Mouse (Mus musculus): ENCODE results near the gene Kcnk2.
"Not testable (repeated sequence)": the region's sequence is repeated elsewhere in the genome, so short reads cannot be mapped to it uniquely, and the experiment has no call there.

Gene Kcnk2

DNA sequence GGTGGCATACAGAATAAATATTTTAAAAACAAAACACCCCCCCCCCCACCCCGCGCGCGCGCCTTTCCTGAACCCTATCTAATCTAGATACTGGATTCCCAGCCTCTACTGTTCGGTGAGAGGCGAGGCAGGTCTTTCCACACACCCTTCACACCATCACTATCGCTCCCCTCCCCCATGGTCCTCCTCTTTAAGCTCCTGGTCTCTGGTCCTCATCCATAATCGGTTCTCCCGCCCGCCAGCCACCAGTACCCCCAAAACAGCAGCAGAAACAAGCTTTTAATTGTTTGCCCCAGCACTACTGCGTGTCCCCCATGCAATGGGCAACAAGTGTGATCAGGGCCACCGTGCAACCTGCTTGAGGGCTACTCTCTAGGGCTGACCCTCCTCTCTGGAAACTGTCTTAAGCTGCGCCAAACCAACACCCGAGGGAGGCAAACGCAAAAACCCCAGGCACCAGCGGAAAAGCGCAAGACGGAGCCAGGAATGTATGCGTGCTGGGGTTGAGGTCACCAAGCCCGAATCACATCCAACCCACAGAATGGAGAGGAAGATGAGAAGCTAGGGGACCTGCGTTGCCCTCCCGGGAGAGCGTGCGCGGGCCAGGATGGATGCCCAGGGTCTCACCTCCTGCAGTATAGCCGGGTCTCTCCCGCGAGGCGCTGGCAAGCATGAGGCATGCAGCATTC lies 59.5 kb downstream of the Kcnk2 start:
- DNase-seq = peak in 1 of 2 experiments; percentile 6

DNA sequence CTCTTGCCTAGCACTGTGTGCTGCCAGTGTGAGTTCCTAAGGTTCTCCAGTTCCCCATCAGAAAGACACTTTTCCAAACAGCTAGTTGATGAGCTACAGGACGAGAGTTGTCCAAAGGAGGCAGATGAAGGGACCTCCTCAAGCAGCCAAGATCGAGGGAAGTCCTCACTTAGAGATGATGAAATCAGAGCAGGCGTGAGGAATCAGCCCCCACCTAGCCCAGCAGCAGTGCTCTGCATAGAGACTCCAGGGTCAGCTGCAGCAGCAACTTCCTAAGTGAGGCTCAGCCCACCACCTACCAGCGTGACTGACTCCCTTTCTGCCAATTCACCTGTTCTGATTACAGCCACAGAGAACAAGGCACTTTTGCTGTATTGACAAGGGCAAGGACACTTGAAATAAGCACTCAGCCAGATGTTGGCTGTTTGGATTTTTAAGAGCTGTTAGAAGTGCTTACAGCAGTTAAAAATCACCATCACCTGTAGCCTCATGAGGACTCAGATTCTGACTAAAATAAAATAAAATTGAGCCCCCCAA lies 60.6 kb downstream of the Kcnk2 start:
- DNase-seq = no peak

DNA sequence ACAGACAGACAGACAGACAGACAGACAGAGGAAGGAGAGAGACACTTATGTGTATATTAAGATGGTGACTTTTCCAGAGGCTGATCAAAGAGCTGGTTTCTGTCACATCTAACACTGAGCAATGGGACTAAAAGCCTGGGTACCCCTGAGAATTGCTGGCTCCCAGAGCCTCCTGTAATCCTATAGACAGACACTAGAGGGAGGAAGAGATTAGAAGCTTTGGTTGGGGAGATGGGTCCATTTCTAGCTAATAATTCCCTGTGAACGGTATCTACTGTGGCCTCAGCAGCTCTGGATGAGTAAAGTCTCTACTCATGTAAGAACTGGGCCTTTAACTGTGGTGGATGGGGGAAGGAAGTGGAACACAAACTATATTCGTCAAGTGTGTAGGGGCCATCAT lies 86.2 kb downstream of the Kcnk2 start:
- no peak for DNase-seq

DNA sequence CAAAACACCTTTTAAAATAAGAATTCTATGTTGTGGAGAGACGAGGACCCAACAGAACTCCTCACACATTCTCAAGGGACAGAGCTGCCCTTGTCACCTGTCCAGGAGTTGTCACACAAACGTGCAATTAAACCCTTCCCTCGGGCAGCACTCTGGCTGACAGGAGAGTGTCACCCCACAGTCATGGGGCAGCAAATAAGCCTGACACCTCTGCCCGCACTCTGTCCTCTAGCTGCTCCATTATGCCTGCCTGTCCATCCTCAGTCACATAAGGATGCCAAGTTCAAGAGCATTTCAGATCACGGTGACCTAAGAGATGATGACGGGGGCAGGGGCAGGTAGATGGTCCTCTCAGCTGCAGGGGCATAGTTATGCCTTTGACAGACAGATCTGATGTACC lies 87.6 kb downstream of the Kcnk2 start:
- DNase-seq = no peak

DNA sequence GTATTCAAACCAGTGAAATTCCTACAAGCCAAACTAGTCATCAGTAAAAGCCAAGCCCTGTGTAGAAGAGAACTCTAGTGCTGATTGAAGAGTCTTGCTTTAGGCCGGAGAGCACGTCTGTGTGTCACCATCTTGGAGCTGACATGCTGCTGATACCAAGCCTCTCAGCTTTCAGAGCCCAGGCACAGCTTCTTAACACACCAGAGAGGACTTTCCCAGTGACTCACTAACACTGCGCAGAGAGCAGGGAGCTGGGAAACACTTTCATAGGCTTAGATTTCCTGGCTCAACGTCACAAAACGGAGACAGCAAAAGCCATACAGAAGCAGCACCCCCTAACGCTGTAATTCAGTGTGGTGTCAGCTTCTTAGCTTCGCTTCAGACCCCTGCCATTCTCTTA lies 88.3 kb downstream of the Kcnk2 start:
- no peak for DNase-seq

DNA sequence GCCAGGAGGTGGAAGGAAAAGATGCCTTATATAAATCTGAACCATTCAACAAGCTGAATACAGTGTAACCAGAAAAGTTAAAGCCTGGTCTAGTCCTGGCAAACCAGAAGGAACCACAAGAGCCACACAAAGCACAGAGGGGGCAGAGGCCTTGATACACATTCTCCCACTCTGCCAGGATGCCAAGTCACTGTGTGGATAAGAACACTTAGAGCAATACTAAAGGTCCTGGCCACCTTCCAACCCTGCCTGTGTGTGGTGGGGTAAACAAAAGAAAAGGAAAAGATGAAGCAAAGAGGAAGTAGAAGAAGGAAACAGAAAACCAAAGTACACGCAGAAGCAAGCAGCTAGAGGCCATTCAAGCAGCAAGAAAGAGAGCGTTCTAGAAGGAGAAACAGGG lies 91.9 kb downstream of the Kcnk2 start:
- DNase-seq = no peak

DNA sequence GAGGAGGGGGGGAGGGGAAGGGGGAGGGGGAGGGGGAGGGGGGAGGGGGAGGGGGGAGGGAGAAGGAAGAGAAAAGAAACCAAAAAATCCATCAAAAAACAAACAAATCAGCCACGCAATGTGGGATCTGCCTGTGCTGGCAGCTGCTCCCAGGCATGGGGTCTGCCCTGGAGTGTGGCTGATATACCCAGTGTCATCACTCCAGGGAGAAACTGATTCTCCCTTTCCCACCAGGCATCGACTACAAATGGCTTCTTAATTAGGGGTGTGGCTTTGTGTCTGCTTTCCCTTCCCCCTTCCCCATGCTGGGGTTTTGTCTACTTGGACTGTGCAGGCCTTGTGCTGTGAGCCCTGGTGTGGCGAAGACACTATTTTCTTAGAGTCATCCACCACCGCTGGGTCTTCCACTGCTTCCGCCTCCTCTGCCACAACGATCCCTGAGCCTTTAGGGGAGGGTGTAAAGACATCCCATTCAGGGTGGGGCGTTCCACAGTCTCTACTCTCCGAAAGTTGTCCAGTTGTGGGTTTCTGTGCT lies 97.0 kb downstream of the Kcnk2 start:
- DNase-seq = no peak

DNA sequence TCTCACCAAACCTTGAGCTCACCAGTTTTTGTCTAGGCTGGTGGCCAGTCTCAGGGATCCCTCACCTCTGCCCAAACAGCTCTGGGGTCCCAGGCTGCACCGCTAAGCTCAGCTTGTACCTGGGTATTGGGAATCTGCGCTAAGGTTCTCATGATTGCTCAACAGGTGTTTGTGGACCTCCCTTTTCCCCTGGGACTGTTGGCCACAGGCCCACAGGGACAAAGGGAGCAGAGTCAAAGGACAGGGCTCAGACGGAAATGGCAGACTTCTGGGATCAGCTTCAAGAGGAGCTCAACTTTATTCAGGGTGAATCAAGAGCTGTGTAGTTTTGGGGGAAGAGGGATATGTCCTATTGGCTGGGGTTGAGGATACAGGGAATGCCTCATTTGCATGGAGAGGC lies 99.1 kb downstream of the Kcnk2 start:
- DNase-seq = no peak

DNA sequence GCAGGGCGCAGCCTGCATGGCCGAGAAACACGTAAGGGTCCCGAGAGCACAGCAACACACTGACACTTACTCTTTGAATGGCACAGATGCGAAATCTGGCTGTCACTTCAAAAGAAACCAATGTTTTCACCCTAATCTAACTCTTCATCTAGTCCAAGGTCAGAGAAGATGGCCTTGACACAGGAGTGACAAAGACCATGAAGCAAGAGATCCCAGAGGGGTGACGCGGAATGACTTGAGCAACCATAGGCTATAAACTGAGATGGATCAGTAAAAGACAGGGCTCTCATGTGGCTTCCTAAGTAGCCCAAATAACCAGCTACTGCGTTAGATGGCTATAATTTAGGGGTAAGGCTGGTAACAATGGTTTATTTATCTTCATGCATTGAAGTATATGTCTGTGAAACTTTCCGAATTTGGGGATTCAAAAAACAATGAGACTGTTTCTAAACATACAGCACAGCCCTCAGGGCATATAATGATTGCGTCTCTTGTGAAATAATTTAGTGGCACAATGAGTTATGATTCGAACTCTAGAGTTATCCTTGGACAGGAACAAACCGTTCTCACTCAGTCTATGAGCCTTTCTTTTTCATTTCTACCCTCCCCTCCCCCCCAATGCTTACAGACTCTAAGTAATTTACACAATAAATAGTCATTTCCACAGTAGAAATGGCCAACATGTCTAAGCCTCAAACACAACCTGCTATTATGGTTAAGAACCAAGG lies 108.2 kb downstream of the Kcnk2 start:
- no peak for DNase-seq

DNA sequence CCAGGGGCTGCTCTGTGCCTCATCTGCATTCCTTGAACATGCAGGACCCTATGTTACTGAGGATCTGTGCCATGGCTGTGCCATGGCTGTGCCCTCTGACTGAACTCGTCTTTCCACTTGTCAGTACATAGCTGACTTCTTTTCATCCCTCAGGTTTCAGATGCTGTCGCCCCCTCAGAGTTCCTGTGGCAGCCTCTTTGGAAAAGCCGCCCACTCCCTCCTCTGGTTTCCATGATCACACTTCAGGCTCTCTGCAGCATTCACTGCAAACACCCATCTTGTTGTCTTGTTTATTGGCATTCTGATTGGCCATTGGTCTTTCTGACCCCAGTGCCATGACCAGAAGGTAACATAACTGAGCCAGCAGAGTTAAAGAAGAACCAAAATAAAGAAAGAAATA lies 111.2 kb downstream of the Kcnk2 start:
- DNase-seq = no peak

DNA sequence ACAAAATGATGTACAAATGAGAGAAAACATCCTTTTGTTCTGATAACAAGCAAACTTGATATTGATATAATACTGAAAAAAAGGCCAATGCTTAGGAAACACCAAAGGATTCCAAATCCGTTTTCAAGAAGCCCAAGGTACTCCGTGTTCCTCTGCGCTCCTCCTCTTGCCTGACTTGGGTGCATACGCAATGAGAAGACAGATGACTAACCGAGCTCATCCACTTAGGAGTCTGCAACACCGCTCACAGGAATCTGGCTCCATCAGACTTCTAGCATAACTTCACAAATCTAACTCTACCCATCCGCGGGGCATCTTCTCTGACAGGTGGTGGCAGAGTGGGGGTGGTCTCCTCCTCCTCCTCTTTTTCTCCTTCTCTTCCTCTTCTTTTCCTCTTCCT lies 113.1 kb downstream of the Kcnk2 start:
- no peak for DNase-seq

DNA sequence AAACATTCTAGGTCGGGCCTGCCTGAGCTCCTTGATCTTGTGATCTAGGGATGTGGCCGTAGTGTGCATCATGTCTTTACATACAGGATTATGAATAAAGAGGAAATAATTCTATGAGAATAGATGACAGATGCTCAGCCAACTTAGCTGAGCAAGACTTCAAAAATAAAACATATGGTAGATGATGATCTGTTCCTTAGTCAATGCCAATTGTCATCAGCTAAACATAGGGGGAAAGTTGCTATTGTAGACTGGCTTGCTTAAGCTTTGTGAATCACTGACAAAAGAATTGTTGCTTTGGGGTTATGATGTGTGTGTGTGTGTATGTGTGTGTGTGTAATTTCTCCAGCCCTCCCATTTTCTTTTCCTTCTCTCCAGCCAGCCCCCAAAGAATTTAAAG lies 129.8 kb downstream of the Kcnk2 start:
- DNase-seq = no peak

DNA sequence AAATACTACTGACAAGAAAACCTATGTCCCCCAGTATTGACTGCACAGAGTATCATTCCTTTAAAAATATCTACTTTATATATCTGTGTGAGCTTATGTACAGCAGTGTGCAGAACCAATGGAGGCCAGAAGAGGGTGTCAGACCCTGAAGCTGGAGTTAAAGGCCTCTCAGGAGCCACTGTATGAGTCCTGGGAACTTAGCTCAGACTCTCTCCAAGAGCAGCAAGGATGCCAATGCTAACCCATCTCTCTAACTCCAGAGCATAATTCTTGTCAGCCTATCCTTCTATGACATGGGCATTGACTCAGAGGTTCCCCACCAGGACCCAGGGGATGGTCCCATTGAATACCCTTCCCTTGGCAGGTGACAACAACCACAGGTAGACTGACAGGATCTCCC lies 148.4 kb downstream of the Kcnk2 start:
- no peak for DNase-seq

DNA sequence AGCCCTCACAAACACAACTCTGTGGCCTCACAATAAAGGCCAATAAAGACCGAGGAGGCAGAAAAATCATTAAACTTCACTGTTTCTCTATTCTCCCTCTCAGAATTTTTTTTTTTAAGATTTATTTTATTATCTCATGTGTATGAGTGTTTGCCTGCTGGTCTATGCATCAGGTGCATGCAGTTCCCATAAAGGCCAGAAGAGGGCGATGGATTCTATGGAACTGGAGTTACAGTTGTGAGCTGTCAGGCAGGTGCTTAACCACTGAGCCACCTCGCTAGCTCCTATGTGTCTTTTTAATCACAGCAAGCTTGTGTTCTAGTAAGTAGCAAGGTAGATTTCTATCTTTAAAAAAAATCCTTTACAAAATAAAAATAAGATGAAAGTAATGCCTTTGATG lies 148.9 kb downstream of the Kcnk2 start:
- no peak for DNase-seq

DNA sequence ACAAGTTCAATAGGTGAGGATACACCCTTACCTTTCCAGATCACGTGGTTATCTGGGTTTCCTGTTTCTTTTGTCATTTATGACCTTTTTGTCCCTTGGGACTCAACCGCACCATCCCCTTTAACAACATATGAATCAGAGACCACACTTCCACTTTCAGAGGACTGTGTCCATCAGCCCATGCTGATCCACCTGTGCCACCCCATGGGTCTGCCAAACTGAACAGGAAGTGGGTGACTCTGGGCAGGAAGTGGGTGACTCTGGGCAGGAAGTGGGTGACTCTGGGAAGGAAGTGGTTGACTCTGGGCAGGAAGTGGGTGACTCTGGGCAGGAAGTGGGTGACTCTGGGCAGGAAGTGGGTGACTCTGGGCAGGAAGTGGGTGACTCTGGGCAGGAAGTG lies 158.9 kb downstream of the Kcnk2 start:
- not testable (repeated sequence) for DNase-seq

DNA sequence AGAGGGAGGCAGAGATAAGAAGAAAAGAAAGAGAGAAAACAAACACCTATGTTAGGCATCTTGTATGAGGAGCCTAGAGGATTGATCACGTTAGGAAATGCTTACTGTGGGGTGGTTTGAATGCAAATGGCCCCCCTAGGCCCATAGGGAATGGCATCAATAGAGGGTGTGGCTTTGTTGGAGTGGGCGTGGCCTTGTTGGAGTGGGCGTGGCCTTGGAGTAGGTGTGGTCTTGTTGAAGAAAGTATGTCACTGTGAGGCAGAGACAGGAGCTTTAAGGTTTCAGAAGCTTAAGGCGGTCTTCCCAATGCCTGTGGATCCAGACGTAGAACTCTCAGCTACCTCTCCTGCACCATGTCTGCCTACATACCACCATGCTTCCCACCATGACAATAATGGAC lies 166.8 kb downstream of the Kcnk2 start:
- DNase-seq = no peak

DNA sequence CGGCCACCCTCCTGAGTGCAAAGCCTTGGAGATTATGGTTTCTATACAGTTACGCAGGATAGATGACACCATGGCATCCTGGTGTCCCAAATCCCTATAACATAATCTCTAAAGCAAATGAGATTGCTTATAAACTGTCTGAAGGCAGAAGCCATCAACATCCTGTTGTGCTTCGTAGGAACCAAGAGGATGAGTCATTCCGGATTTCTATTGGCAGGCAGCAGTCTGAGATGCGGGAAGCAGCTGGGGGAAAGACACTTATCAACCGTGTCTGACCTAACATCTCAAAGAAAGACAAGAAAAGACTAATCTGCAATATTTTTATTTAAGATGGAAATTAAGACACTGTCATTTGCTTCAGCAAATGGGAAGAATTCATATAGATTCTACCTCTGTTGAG lies 169.2 kb downstream of the Kcnk2 start:
- DNase-seq = no peak

DNA sequence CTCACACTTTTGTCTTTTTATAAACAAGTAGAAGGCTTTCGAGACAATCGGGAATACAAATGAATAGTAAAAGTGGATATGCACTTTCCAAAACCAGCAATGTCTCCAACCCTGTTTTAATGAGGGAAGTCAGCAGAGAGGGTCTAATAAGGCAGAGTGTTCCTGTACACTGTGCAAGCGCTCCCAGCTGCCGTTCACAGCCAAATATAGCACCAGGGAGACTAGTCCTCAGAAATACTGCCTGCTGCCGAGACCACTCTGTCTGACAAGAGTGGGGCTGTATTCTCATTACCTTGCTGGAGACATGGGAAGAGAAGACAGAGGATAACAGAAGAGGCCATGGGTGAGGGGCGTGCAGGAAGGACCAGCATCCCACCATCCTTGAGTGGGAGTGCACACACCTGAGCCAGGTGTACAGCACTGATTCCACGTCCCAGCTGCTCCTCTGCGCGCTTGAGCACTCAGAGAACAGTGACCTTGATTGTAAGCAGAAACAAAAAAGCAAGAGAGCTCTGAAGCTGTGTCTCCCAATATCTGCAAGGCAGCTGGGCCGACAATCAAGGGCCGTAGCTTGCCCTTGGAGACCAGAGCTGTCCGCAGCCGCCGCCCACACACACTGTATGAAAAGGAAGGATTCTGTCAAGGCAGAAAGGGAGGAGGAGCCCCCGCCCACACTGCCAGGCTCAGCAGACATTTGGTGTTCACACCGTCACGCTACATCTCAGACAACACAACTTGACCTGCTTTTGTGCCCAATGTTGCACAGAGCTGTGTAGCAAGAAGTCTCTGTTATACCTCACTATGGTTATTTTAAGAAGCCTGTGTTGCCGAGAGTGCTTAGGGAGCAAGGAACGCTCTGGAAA lies 173.6 kb downstream of the Kcnk2 start:
- DNase-seq = peak in 1 of 2 experiments; percentile 8

DNA sequence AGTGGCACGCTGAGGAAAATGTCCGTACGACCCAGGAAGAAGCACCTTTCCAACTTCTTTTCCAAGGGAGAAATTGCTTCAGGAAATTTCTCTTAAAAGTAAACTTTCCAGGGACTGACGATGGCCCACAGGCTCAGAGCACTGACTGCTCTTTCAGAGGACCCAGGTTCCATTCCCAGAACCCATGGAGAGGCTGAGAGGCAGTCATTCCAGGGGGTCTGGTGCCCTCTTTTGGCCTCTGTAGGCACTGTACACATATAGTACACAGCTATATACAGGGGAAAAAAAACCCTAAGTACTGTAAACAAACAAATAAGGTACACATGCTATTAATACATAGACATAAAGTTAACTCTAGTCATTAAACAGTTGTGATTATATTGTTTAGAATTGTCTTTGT lies 174.6 kb downstream of the Kcnk2 start:
- DNase-seq = no peak

DNA sequence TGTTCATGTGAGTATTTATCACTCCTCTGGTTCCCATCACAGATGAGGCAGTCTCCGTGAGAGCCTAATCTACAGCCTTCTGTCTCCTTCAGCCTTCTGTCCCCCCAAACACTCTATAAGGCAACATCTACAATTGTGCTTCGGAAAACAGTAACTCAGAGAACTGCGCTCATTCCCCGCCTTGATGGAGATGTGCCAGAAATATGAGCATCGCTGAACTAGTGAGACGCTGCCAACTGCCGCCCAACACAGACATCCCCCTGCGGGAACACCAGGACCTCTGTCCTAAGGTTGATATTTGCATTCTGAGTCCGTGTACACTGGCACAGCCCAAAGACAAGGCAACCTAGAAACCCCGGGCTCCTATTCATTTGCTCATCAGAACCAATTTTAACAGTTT lies 183.0 kb downstream of the Kcnk2 start:
- peak; percentile 6 to 19 for DNase-seq

DNA sequence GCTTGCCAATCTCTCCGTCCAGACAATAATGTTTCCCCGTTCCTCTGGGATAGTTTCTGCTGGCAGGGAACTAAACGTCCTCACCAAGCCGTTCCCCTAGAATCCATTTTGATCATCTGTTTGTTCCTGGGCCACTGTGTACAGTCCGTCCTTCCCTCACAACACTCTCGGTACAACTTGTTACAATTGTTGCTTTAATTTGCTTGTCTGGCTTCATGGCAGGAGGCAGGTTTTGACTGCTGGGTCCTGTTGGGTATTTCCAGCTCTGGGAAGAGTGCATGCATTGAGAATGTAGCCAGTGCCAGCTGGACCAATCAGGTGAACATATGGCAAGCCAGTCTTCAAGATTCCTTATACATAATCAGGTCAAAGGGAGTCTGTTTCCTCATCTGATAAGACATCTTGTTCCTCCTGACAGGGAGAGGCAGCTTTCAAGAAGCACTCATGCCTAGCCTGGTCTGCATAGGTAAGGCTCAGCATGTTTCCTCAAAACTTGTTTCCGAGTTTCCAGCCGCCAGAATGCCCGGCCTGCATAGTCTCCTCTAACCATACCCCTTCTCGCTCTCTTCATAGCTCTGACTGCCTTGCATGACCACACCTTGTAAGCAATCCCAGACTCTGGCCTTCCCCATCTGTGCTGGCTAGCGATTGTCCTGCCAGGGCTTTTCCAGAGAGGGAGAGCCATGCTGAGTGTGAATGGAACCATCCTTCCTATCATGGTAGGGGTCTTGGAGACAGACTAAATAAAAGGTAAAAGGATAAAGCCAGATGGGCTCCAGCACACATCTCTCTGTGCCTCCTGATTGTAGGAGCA lies 184.1 kb downstream of the Kcnk2 start:
- peak; percentile 52 to 65 for DNase-seq

DNA sequence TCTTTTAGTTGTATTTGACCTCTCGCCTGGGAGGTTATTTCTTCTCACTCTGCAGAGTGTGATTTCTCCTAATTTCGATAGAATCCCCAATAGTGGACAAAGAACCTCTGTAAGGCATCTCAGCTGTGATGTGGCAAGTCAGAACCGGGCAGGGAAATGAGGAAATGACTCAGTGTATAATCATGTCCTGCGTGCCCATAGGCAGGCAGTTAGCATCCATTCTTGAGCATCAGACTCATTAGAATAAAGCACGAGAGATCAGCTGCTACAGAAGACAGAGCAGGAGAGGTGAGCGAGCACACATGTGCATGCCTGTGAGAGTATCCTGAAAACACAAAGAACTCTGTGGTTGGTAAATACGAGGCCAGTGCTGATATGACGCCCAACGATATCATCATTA lies 186.9 kb downstream of the Kcnk2 start:
- no peak for DNase-seq

Data from cerebellum, adult 18-20 months (tissue).